Mouse (Mus musculus): ENCODE measurements at regions not wholly inside any gene's neighbourhood (a gene's known extent, or its start where the extent isn't known, plus 50 kb on each side); places are given as distances from the start of the nearest gene placed in this dataset.

- no peak for TF ChIP-seq CTCF (IDR thresholded peaks at IDR 0.05)
- 56% methylated on average over 3 of the region's 3 CpGs for WGBS
Observed at GRCm38 (mm10) chr7:123849220-123849619, 133.4 kb upstream of the Hs3st4 start.

GRCm38 (mm10) chr7:123850272-123851197 lies 132.1 kb upstream of the Hs3st4 start:
- DNase-seq (ENCODE audit: low spot score) (peak; percentile 25), ATAC-seq (ENCODE audit: low FRiP score) (no peak)
- Histone ChIP-seq H3K27me3 (ENCODE audit: insufficient read depth, low read length) (no peaks in the 10 kb centered on the region), H3K36me3 (ENCODE audit: insufficient read depth, low read length) (no peaks in the 10 kb centered on the region), H3K27ac (ENCODE audit: low read depth, low read length) (no peak overlapping the region), H3K9ac (replicated peaks; ENCODE audit: low read length, poor library complexity, severe bottlenecking) (no peak overlapping the region), H3K4me3 (ENCODE audit: low read depth, low read length) (no peak overlapping the region), H3K9me3 (ENCODE audit: low read length) (no peaks in the 10 kb centered on the region), H3K4me2 (ENCODE audit: low read depth, low read length, poor library complexity, severe bottlenecking) (no peak overlapping the region), H3K4me1 (ENCODE audit: insufficient read depth, low read length) (peaks cover 4% of the 10 kb centered on the region; the same call in 1 of the 2 replicates)
- WGBS: 72% methylated on average over 10 of the region's 10 CpGs
- peak; percentile 31; the same call in 1 of the 2 replicates for TF ChIP-seq CTCF (IDR thresholded peaks at IDR 0.05)

More at GRCm38 (mm10) chr7:123849220-123849619, 133.4 kb upstream of the Hs3st4 start:
- ATAC-seq (ENCODE audit: low FRiP score): no peak
- Histone ChIP-seq H3K4me1 (ENCODE audit: insufficient read depth, low read length) (peaks cover 4% of the 10 kb centered on the region; the same call in 1 of the 2 replicates), H3K9me3 (ENCODE audit: low read length) (no peaks in the 10 kb centered on the region), H3K27ac (ENCODE audit: low read depth, low read length) (no peak overlapping the region), H3K9ac (replicated peaks; ENCODE audit: low read length, poor library complexity, severe bottlenecking) (no peak overlapping the region), H3K4me3 (ENCODE audit: low read depth, low read length) (no peak overlapping the region), H3K36me3 (ENCODE audit: insufficient read depth, low read length) (no peaks in the 10 kb centered on the region), H3K27me3 (ENCODE audit: insufficient read depth, low read length) (no peaks in the 10 kb centered on the region), H3K4me2 (ENCODE audit: low read depth, low read length, poor library complexity, severe bottlenecking) (no peak overlapping the region)
- DNase-seq (ENCODE audit: low spot score): no peak

GRCm38 (mm10) chr7:123857539-123857938 lies 125.1 kb upstream of the Hs3st4 start:
- ATAC-seq (ENCODE audit: low FRiP score): no peak
- Histone ChIP-seq H3K27me3 (ENCODE audit: insufficient read depth, low read length) (no peaks in the 10 kb centered on the region), H3K4me1 (ENCODE audit: insufficient read depth, low read length) (no peaks in the 10 kb centered on the region), H3K36me3 (ENCODE audit: insufficient read depth, low read length) (no peaks in the 10 kb centered on the region), H3K4me2 (ENCODE audit: low read depth, low read length, poor library complexity, severe bottlenecking) (no peak overlapping the region), H3K9ac (replicated peaks; ENCODE audit: low read length, poor library complexity, severe bottlenecking) (no peak overlapping the region), H3K9me3 (ENCODE audit: low read length) (no peaks in the 10 kb centered on the region), H3K4me3 (ENCODE audit: low read depth, low read length) (no peak overlapping the region), H3K27ac (ENCODE audit: low read depth, low read length) (no peak overlapping the region)
- no peak for DNase-seq (ENCODE audit: low spot score)
- TF ChIP-seq CTCF (IDR thresholded peaks at IDR 0.05): no peak
- WGBS: 76% methylated on average over 6 of the region's 6 CpGs

- no peaks in the 10 kb centered on the region for H3K36me3 ChIP-seq (ENCODE audit: insufficient read depth, low read length)
- H3K4me1 ChIP-seq (ENCODE audit: insufficient read depth, low read length): no peaks in the 10 kb centered on the region
- no peaks in the 10 kb centered on the region for H3K27me3 ChIP-seq (ENCODE audit: insufficient read depth, low read length)
- H3K9ac ChIP-seq (replicated peaks; ENCODE audit: low read length, poor library complexity, severe bottlenecking): no peak overlapping the region
- DNase-seq (ENCODE audit: low spot score) (no peak), ATAC-seq (ENCODE audit: low FRiP score) (no peak)
- 91% methylated on average over 2 of the region's 2 CpGs for WGBS
- no peak for TF ChIP-seq CTCF (IDR thresholded peaks at IDR 0.05)
- H3K4me3 ChIP-seq (ENCODE audit: low read depth, low read length): no peak overlapping the region
- no peaks in the 10 kb centered on the region for H3K9me3 ChIP-seq (ENCODE audit: low read length)
- no peak overlapping the region for H3K4me2 ChIP-seq (ENCODE audit: low read depth, low read length, poor library complexity, severe bottlenecking)
- no peak overlapping the region for H3K27ac ChIP-seq (ENCODE audit: low read depth, low read length)
Observed at GRCm38 (mm10) chr7:123861706-123862105, 121.0 kb upstream of the Hs3st4 start.

GRCm38 (mm10) chr7:123896759-123897444 lies 85.8 kb upstream of the Hs3st4 start:
- peak; percentile 41 for DNase-seq (ENCODE audit: low spot score)

More at GRCm38 (mm10) chr7:123896759-123897444, 85.8 kb upstream of the Hs3st4 start:
- ATAC-seq (ENCODE audit: low FRiP score): no peak
- H3K27me3 ChIP-seq (ENCODE audit: insufficient read depth, low read length): no peaks in the 10 kb centered on the region
- no peak for TF ChIP-seq CTCF (IDR thresholded peaks at IDR 0.05)
- 72% methylated on average over 4 of the region's 4 CpGs for WGBS
- no peak overlapping the region for H3K4me2 ChIP-seq (ENCODE audit: low read depth, low read length, poor library complexity, severe bottlenecking)
- no peak overlapping the region for H3K9ac ChIP-seq (replicated peaks; ENCODE audit: low read length, poor library complexity, severe bottlenecking)
- no peaks in the 10 kb centered on the region for H3K9me3 ChIP-seq (ENCODE audit: low read length)
- no peaks in the 10 kb centered on the region for H3K4me1 ChIP-seq (ENCODE audit: insufficient read depth, low read length)
- no peaks in the 10 kb centered on the region for H3K36me3 ChIP-seq (ENCODE audit: insufficient read depth, low read length)
- no peak overlapping the region for H3K27ac ChIP-seq (ENCODE audit: low read depth, low read length)
- no peak overlapping the region for H3K4me3 ChIP-seq (ENCODE audit: low read depth, low read length)

All from midbrain, postnatal 0 days (tissue).